Comparison of ENCODE assay signal across 27 mouse cellular contexts in the genomic region with DNA sequence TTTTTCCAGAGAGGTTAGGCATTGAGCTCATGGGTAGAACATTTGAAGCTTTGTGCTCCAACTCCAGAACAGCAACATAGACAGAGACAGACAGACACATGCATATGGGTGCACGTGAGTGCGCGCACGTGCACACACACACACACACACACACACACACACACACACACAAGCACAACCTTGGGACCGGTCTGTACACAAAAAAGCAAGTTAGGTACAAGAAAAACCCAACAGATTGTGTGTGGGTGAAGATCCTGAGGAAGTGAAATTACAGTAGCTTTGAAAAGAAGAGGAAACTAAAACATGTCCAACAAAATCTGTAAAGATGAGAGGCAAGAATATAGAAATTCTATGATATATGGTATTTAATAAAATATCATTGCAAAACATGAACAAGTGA. TPM values are rescaled to one million over a fixed set of nuclear protein-coding genes. Genes with fewer than 3 reads are reported as not detected.
A peak's percentile ranks its signal among the peaks of the same experiment; 100 is the strongest.
DNase-seq lines count a peak whose midpoint lies in the region; ATAC-seq and TF ChIP-seq lines count a peak whose summit lies in the region.
"Had no signal": no experiment of that assay in that cellular context is flagged by ENCODE, and none has a peak within 500 bp of the region (broad histone marks: within the 10 kb centered on the region; RNA-seq: fewer than 3 reads in every experiment).

No protein-coding gene starts in this region.

- no peak overlapping the region for H3K4me3 ChIP-seq in bone marrow macrophage, adult 2 months (ENCODE audit: insufficient read depth, low read length)
- H3K4me3 ChIP-seq: embryonic facial prominence, embryonic 13.5 days; embryonic facial prominence, embryonic 15.5 days; erythroblast, embryonic 14.5 days; forebrain, embryonic 10.5 days; forebrain, embryonic 12.5 days had no signal

- no peak for DNase-seq in frontal cortex, postnatal 10 days (ENCODE audit: low spot score in 2 of 2)
- DNase-seq in telencephalon, adult 2 months (ENCODE audit: low read depth, low spot score) = peak; percentile 71
- DNase-seq in cerebellum, adult 11-12 months = no peak
- DNase-seq in cerebellum, postnatal 14 days = no peak
- no peak for DNase-seq in adrenal gland, postnatal 4 days (ENCODE audit: low spot score in 2 of 2)
- DNase-seq: adrenal gland, adult 8-10 months; adrenal gland, postnatal 14 days; adrenal gland, postnatal 36 days; cerebellum, adult 11 months; cerebellum, adult 2 months; cerebellum, adult 9-10 months; cerebellum, postnatal 10 days; cerebellum, postnatal 36 days; embryo, embryonic 11 days had no signal

- H3K4me1 ChIP-seq in bone marrow macrophage, adult 2 months (ENCODE audit: control insufficient read depth, insufficient read depth, low read length) = peaks cover 37% of the 10 kb centered on the region
- H3K4me1 ChIP-seq: forebrain, embryonic 10.5 days; forebrain, embryonic 12.5 days had no signal

- H3K27ac ChIP-seq in bone marrow macrophage, adult 2 months (ENCODE audit: insufficient read depth, low read depth, low read length) = peak overlapping the region; percentile 64
- H3K27ac ChIP-seq: embryonic facial prominence, embryonic 13.5 days; embryonic facial prominence, embryonic 15.5 days; forebrain, embryonic 10.5 days; forebrain, embryonic 12.5 days had no signal

- ATAC-seq in frontal cortex, adult (ENCODE audit: low TSS enrichment) = peak; percentile 68
- peak; percentile 51; the same call in 1 of the 2 replicates for ATAC-seq in megakaryocyte, adult 5-6 weeks (ENCODE audit: poor library complexity, severe bottlenecking)
- ATAC-seq: activated CD4-positive, CD25-positive, alpha-beta regulatory T cell, adult 4 months; forebrain, embryonic 14.5 days; forebrain, embryonic 16.5 days; Patski had no signal

- TF ChIP-seq CTCF in bone marrow macrophage, adult 2 months (IDR thresholded peaks at IDR 0.05; ENCODE audit: low read depth, low read length) = no peak

- TF ChIP-seq POLR2A in bone marrow macrophage, adult 2 months (IDR thresholded peaks at IDR 0.05; ENCODE audit: borderline replicate concordance, low read depth, low read length) = no peak

RNA-seq across cellular contexts. Expression of a gene that starts 13.6 kb away (rescaled TPM):
- 24.9 and 30.0 TPM in 2 replicates for polyA plus RNA-seq in bone marrow macrophage, adult 2 months (2012; ENCODE audit: insufficient read depth, insufficient read length, missing spikeins)
- total RNA-seq in megakaryocyte, adult 5-6 weeks (2015) = 31.3 and 36.2 TPM in 2 replicates
- total RNA-seq in megakaryocyte, adult 5-6 weeks (2017) = 19.7 and 21.9 TPM in 2 replicates
- total RNA-seq in adrenal gland, postnatal 4 days (2021) = 10 to 100 TPM; 47.9 to 49.3 TPM

RNA-seq across cellular contexts. Expression of a gene that starts 53.1 kb away (rescaled TPM):
- polyA plus RNA-seq in bone marrow macrophage, adult 2 months (2012; ENCODE audit: insufficient read depth, insufficient read length, missing spikeins) = not detected in 2 replicates
- total RNA-seq in megakaryocyte, adult 5-6 weeks (2015) = not detected in 2 replicates
- not detected in 2 replicates for total RNA-seq in megakaryocyte, adult 5-6 weeks (2017)
- 1 to 10 TPM; 3.8 to 5.3 TPM for total RNA-seq in adrenal gland, postnatal 4 days (2021)
- total RNA-seq: common myeloid progenitor, adult 5-6 weeks had no signal
- polyA plus RNA-seq: activated CD4-positive, CD25-positive, alpha-beta regulatory T cell, adult 4 months had no signal

Comparison
In these comparisons a context has a peak if more than half of its experiments do, and no peak if none do; other contexts are left out.
1. RNA of a gene that starts 53.1 kb away (total RNA-seq): 3.8 to 5.3 TPM in adrenal gland, postnatal 4 days; not detected in megakaryocyte, adult 5-6 weeks; every median in the first group is over 4 times any median in the second.